Mouse (Mus musculus): ENCODE measurements around the gene Slc9a8. TPM values are rescaled to one million over a fixed set of nuclear protein-coding genes. Genes with fewer than 3 reads are reported as not detected.

The Slc9a8 gene
- polyA plus RNA-seq, 1 experiment = 75.4 TPM

DNA sequence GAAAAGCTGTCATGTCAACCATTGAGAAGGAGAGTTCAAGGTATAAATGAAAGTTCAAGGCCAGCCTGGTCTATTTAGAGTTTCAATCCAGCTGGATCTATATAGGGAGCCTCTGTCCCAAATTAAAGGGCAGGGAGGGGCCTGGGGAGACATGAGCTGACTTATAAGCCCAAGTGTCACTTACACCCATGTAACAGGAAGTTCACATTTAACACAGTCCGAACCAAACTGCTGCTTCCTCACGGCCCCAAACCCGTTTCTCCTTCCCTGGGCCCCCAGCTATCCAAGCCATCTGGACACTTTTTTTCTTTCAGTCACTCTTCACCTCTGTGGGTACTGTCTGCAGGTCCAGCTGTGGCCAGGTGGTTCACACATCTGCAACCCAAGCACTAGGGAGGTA is 43.8 kb upstream of the Slc9a8 start:
- DNase-seq = no peak
- no peaks in the 10 kb centered on the region for H3K27me3 ChIP-seq (ENCODE audit: control insufficient read depth, insufficient read depth, low read length)
- no peak for TF ChIP-seq POLR2A (IDR thresholded peaks at IDR 0.05; ENCODE audit: control insufficient read depth, extremely low read depth, insufficient read depth, low read length, poor library complexity)
- TF ChIP-seq CTCF (IDR thresholded peaks at IDR 0.05; ENCODE audit: borderline replicate concordance, control insufficient read depth, extremely low read depth, insufficient read depth, low read length, poor library complexity) = no peak
- H3K36me3 ChIP-seq (ENCODE audit: control insufficient read depth, insufficient read depth, low read length) = no peaks in the 10 kb centered on the region
- H3K4me1 ChIP-seq (replicated peaks; ENCODE audit: control insufficient read depth, insufficient read depth, low read length) = peaks cover 8% of the 10 kb centered on the region; the same call in 1 of the 2 replicates
- H3K4me3 ChIP-seq (ENCODE audit: control insufficient read depth, insufficient read depth, low read length) = no peak overlapping the region
- no peak overlapping the region for H3K27ac ChIP-seq (ENCODE audit: control insufficient read depth, insufficient read depth, low read length)
- WGBS = 40% methylated on average over 3 of the region's 3 CpGs

DNA sequence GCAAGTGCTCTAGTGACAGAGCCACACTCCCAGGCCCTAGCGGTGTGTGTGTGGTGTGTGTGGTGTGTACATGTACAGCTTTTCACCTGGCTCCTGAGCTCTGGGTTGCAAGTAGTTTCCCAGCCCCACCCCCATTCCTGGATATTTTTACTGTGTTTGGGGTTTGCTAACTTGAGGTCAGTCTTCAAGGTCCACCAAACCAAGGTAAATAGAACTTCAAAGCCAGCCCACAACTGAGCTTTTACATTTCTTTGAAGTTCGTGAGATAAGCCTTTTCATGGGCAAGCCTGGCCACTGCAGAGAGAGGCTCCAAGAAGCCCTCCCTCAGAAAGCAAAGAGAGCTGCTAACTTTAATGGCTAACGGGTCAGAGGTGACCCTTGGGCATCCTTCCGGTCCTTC is 42.5 kb upstream of the Slc9a8 start:
- Histone ChIP-seq H3K36me3 (ENCODE audit: control insufficient read depth, insufficient read depth, low read length) (no peaks in the 10 kb centered on the region), H3K27ac (ENCODE audit: control insufficient read depth, insufficient read depth, low read length) (no peak overlapping the region), H3K4me3 (ENCODE audit: control insufficient read depth, insufficient read depth, low read length) (no peak overlapping the region), H3K4me1 (replicated peaks; ENCODE audit: control insufficient read depth, insufficient read depth, low read length) (peaks cover 11% of the 10 kb centered on the region; the same call in 1 of the 2 replicates), H3K27me3 (ENCODE audit: control insufficient read depth, insufficient read depth, low read length) (no peaks in the 10 kb centered on the region)
- 57% methylated on average over 4 of the region's 4 CpGs for WGBS
- DNase-seq = no peak
- no peak for TF ChIP-seq CTCF (IDR thresholded peaks at IDR 0.05; ENCODE audit: borderline replicate concordance, control insufficient read depth, extremely low read depth, insufficient read depth, low read length, poor library complexity)
- TF ChIP-seq POLR2A (IDR thresholded peaks at IDR 0.05; ENCODE audit: control insufficient read depth, extremely low read depth, insufficient read depth, low read length, poor library complexity) = no peak

DNA sequence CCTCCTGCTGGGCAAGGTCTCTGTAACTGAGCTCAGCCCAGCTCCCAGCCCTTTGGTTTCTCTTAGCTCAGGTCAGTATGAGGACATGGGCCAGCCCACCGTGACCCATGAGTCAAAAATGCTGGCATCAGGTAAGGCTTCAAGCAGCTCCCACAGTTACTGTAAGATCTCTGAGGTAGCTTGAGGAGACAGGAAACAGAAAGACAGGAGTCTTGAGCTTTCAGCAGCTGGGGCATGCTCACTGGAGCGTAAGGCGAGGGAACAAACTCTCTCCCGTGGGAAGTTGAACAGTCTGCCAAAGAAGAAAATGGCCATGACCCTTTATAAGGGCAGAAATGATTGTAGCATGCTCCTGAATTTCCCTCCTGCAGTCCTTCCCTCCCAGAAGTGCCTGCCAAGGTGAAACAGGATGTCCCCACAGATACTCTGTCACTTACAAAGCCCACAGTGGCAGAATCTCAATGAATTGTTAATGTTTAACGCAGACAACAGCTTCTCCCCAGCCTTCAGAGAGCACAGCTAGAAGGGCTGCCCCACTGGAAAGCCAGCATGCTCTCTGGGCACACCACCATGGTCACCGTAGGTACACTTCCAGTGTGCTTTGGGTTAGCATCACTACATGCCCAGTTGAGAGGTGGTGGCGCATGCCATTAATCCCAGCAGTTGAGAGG is 40.8 kb upstream of the Slc9a8 start:
- H3K4me3 ChIP-seq (ENCODE audit: control insufficient read depth, insufficient read depth, low read length) = no peak overlapping the region
- no peak overlapping the region for H3K27ac ChIP-seq (ENCODE audit: control insufficient read depth, insufficient read depth, low read length)
- no peak for DNase-seq
- WGBS = 83% methylated on average over 7 of the region's 7 CpGs
- no peaks in the 10 kb centered on the region for H3K27me3 ChIP-seq (ENCODE audit: control insufficient read depth, insufficient read depth, low read length)
- TF ChIP-seq POLR2A (IDR thresholded peaks at IDR 0.05; ENCODE audit: control insufficient read depth, extremely low read depth, insufficient read depth, low read length, poor library complexity) (no peak), CTCF (IDR thresholded peaks at IDR 0.05; ENCODE audit: borderline replicate concordance, control insufficient read depth, extremely low read depth, insufficient read depth, low read length, poor library complexity) (no peak)
- peaks cover 5% of the 10 kb centered on the region; the same call in 1 of the 2 replicates for H3K4me1 ChIP-seq (replicated peaks; ENCODE audit: control insufficient read depth, insufficient read depth, low read length)
- no peaks in the 10 kb centered on the region for H3K36me3 ChIP-seq (ENCODE audit: control insufficient read depth, insufficient read depth, low read length)

DNA sequence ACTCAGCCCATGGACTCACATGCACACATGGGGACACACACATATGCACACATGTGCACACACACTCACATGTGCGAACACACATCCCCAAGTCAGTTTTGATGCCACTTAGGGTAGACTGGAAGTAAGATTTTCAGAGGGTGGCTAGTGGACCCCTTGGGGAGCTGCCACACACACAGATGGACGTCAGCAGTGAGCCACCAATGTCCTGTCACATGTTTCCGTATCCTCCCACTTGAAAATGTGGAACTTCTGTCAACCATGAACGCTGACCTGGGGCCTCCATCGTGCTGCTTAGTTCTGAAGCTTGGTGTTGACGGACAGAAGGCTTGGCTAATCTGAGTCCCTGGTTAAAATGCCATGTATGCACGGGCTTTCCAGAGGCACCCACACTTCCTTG is 39.9 kb upstream of the Slc9a8 start:
- TF ChIP-seq CTCF (IDR thresholded peaks at IDR 0.05; ENCODE audit: borderline replicate concordance, control insufficient read depth, extremely low read depth, insufficient read depth, low read length, poor library complexity) = no peak
- no peak for TF ChIP-seq POLR2A (IDR thresholded peaks at IDR 0.05; ENCODE audit: control insufficient read depth, extremely low read depth, insufficient read depth, low read length, poor library complexity)
- Histone ChIP-seq H3K4me3 (ENCODE audit: control insufficient read depth, insufficient read depth, low read length) (no peak overlapping the region), H3K36me3 (ENCODE audit: control insufficient read depth, insufficient read depth, low read length) (no peaks in the 10 kb centered on the region), H3K27ac (ENCODE audit: control insufficient read depth, insufficient read depth, low read length) (no peak overlapping the region), H3K4me1 (replicated peaks; ENCODE audit: control insufficient read depth, insufficient read depth, low read length) (peaks cover 5% of the 10 kb centered on the region; the same call in 1 of the 2 replicates), H3K27me3 (ENCODE audit: control insufficient read depth, insufficient read depth, low read length) (no peaks in the 10 kb centered on the region)
- WGBS = 59% methylated on average over 7 of the region's 7 CpGs
- no peak for DNase-seq

DNA sequence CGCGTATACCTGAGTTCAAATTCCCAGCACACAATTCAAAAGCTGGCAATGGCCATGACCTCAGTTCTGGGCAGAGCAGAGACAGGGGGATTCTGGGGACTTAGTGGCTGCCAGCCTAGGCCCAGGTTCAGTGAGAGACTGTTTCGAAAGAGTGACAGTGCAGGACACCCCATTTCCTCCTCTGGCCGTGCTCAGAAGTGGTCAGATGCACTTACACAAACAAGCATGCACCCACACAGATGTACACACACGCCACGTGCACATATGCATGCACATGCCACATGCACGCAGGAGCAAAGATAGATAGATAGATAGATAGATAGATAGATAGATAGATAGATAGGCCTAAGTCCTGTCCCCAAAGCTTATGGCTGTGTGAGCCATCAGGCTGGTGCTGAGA is 39.1 kb upstream of the Slc9a8 start:
- TF ChIP-seq CTCF (IDR thresholded peaks at IDR 0.05; ENCODE audit: borderline replicate concordance, control insufficient read depth, extremely low read depth, insufficient read depth, low read length, poor library complexity) (no peak), POLR2A (IDR thresholded peaks at IDR 0.05; ENCODE audit: control insufficient read depth, extremely low read depth, insufficient read depth, low read length, poor library complexity) (no peak)
- peaks cover 5% of the 10 kb centered on the region; the same call in 1 of the 2 replicates for H3K4me1 ChIP-seq (replicated peaks; ENCODE audit: control insufficient read depth, insufficient read depth, low read length)
- H3K4me3 ChIP-seq (ENCODE audit: control insufficient read depth, insufficient read depth, low read length) = no peak overlapping the region
- DNase-seq = no peak
- no peaks in the 10 kb centered on the region for H3K27me3 ChIP-seq (ENCODE audit: control insufficient read depth, insufficient read depth, low read length)
- no peaks in the 10 kb centered on the region for H3K36me3 ChIP-seq (ENCODE audit: control insufficient read depth, insufficient read depth, low read length)
- WGBS = 86% methylated on average over 7 of the region's 7 CpGs
- H3K27ac ChIP-seq (ENCODE audit: control insufficient read depth, insufficient read depth, low read length) = no peak overlapping the region

DNA sequence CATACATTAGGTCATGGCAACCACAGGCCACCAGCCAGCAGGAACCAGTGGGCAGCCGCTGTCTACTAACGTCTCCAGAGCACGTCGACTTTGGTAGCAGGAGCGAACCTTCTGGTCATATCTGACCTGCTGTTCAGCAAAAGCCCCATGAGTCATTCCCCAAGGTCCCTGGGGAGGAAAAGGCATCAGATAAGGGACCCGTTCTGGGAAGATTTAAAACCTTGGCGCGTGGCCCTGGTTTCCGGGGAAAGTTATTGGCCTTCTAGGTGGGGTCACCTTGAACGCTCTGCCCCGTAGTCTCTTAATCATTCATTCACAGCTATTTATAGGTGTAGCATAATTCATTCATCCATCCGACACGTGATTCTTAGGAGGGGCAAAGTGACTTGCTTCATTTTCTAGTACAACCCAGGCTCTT is 37.8 kb upstream of the Slc9a8 start:
- no peak for TF ChIP-seq CTCF (IDR thresholded peaks at IDR 0.05; ENCODE audit: borderline replicate concordance, control insufficient read depth, extremely low read depth, insufficient read depth, low read length, poor library complexity)
- no peak for TF ChIP-seq POLR2A (IDR thresholded peaks at IDR 0.05; ENCODE audit: control insufficient read depth, extremely low read depth, insufficient read depth, low read length, poor library complexity)
- H3K4me1 ChIP-seq (replicated peaks; ENCODE audit: control insufficient read depth, insufficient read depth, low read length) = peaks cover 3% of the 10 kb centered on the region; the same call in 1 of the 2 replicates
- no peaks in the 10 kb centered on the region for H3K36me3 ChIP-seq (ENCODE audit: control insufficient read depth, insufficient read depth, low read length)
- H3K27me3 ChIP-seq (ENCODE audit: control insufficient read depth, insufficient read depth, low read length) = no peaks in the 10 kb centered on the region
- WGBS = 85% methylated on average over 13 of the region's 13 CpGs
- no peak overlapping the region for H3K4me3 ChIP-seq (ENCODE audit: control insufficient read depth, insufficient read depth, low read length)
- H3K27ac ChIP-seq (ENCODE audit: control insufficient read depth, insufficient read depth, low read length) = no peak overlapping the region
- DNase-seq = no peak
